16 mouse cellular contexts compared by ENCODE assay signal in genomic region chr14:95248859-95249258, GRCm38 (mm10).
"Had no signal": no experiment of that assay in that cellular context is flagged by ENCODE, and none has a peak within 500 bp of the region (broad histone marks: within the 10 kb centered on the region; RNA-seq: fewer than 3 reads in every experiment).

No protein-coding gene starts in this region.

- H3K4me3 ChIP-seq: layer of hippocampus, adult 2 months; limb, embryonic 10.5 days; limb, embryonic 13.5 days; liver, embryonic 12.5 days; liver, embryonic 15.5 days had no signal

- H3K36me3 ChIP-seq: limb, embryonic 10.5 days; limb, embryonic 13.5 days; liver, embryonic 12.5 days; liver, embryonic 15.5 days had no signal

- H3K27me3 ChIP-seq: limb, embryonic 13.5 days; liver, embryonic 12.5 days; liver, embryonic 15.5 days had no signal

- ATAC-seq: liver, embryonic 12.5 days had no signal

- DNase-seq: kidney, postnatal 25 days; layer of hippocampus, adult 9-11 months; liver; lung, adult 2 months; lung, postnatal 14 days; lung, postnatal 4 days; midbrain, embryonic 14.5 days; thymus, postnatal 25 days had no signal

- H3K4me2 ChIP-seq: limb, embryonic 13.5 days; liver, embryonic 12.5 days; liver, embryonic 15.5 days; midbrain, embryonic 11.5 days had no signal

- H3K9me3 ChIP-seq: limb, embryonic 10.5 days; limb, embryonic 13.5 days; liver, embryonic 12.5 days; liver, embryonic 15.5 days had no signal

- H3K27ac ChIP-seq: kidney, postnatal 0 days; layer of hippocampus, adult 2 months; limb, embryonic 10.5 days; limb, embryonic 13.5 days; liver, embryonic 12.5 days; liver, embryonic 15.5 days; stomach, postnatal 0 days had no signal

- H3K4me1 ChIP-seq: limb, embryonic 10.5 days; limb, embryonic 13.5 days; liver, embryonic 12.5 days; liver, embryonic 15.5 days had no signal

- H3K9ac ChIP-seq: limb, embryonic 13.5 days; liver, embryonic 12.5 days; liver, embryonic 15.5 days had no signal
